Mouse (Mus musculus): ENCODE data around the gene Fam240a. TPM values are rescaled to one million over a fixed set of nuclear protein-coding genes. Genes with fewer than 3 reads are reported as not detected.

Gene Fam240a
- total RNA-seq, 4 experiments from 2014 or later = not detected

GRCm38 (mm10) chr9:110945343-110945742 lies 28.7 kb upstream of the Fam240a start:
- DNase-seq (ENCODE audit: low spot score) = no peak

- DNase-seq (ENCODE audit: low spot score) = no peak
These were observed 27.6 kb upstream of the Fam240a start for GRCm38 (mm10) chr9:110944265-110944664.

- no peak for DNase-seq (ENCODE audit: low spot score)
These were observed 21.1 kb upstream of the Fam240a start for GRCm38 (mm10) chr9:110937506-110938490.

- DNase-seq (ENCODE audit: low spot score) = peak; percentile 72
These were observed 19.3 kb upstream of the Fam240a start for GRCm38 (mm10) chr9:110935941-110936340.

- DNase-seq (ENCODE audit: low spot score) = peak; percentile 40
These were observed 17.3 kb upstream of the Fam240a start for GRCm38 (mm10) chr9:110933850-110934437.

- DNase-seq (ENCODE audit: low spot score) = no peak
These were observed 14.9 kb upstream of the Fam240a start for GRCm38 (mm10) chr9:110931573-110931972.

- peak; percentile 62 for DNase-seq (ENCODE audit: low spot score)
These were observed 6.1 kb upstream of the Fam240a start for GRCm38 (mm10) chr9:110922759-110923158.

GRCm38 (mm10) chr9:110920665-110921419 lies 4.2 kb upstream of the Fam240a start:
- peak; percentile 40 for DNase-seq (ENCODE audit: low spot score)

- no peak for DNase-seq (ENCODE audit: low spot score)
These were observed 1.2 kb downstream of the Fam240a start for GRCm38 (mm10) chr9:110915466-110915865.

GRCm38 (mm10) chr9:110914631-110915236 lies 1.9 kb downstream of the Fam240a start:
- DNase-seq (ENCODE audit: low spot score) = no peak

GRCm38 (mm10) chr9:110909371-110909967 lies 7.2 kb downstream of the Fam240a start:
- no peak for DNase-seq (ENCODE audit: low spot score)

GRCm38 (mm10) chr9:110908631-110909016 lies 8.0 kb downstream of the Fam240a start:
- no peak for DNase-seq (ENCODE audit: low spot score)

GRCm38 (mm10) chr9:110907838-110908630 lies 8.6 kb downstream of the Fam240a start:
- DNase-seq (ENCODE audit: low spot score) = no peak

GRCm38 (mm10) chr9:110907201-110907837 lies 9.3 kb downstream of the Fam240a start:
- DNase-seq (ENCODE audit: low spot score) = no peak

- DNase-seq (ENCODE audit: low spot score) = no peak
These were observed 14.4 kb downstream of the Fam240a start for GRCm38 (mm10) chr9:110902271-110902670.

- DNase-seq (ENCODE audit: low spot score) = no peak
These were observed 15.5 kb downstream of the Fam240a start for GRCm38 (mm10) chr9:110901204-110901603.

GRCm38 (mm10) chr9:110899451-110900008 lies 17.1 kb downstream of the Fam240a start:
- DNase-seq (ENCODE audit: low spot score) = no peak

- no peak for DNase-seq (ENCODE audit: low spot score)
These were observed 20.1 kb downstream of the Fam240a start for GRCm38 (mm10) chr9:110896595-110896994.

- no peak for DNase-seq (ENCODE audit: low spot score)
These were observed 20.7 kb downstream of the Fam240a start for GRCm38 (mm10) chr9:110895994-110896393.

- no peak for DNase-seq (ENCODE audit: low spot score)
These were observed 21.2 kb downstream of the Fam240a start for GRCm38 (mm10) chr9:110895507-110895906.

Measured in heart, adult 8-10 months (tissue).